Mouse (Mus musculus) forebrain, embryonic 14.5 days (tissue): ENCODE measurements around the gene Slc12a8. TPM values are rescaled to one million over a fixed set of nuclear protein-coding genes. Genes with fewer than 3 reads are reported as not detected.
A peak's percentile ranks its signal among the peaks of the same experiment; 100 is the strongest.
"Not testable (repeated sequence)": the region's sequence is repeated elsewhere in the genome, so short reads cannot be mapped to it uniquely, and the experiment has no call there.

Experiments used
- ATAC-seq: fragments of 200-750 bp; cut with Nextera tagmentation; 2 replicates; pipeline ENCODE4 v1.8.0; 2017; ENCODE audit warnings: mild to moderate bottlenecking, moderate library complexity
- DNase-seq: peaks from one replicate; pipeline ENCODE4 v3.0.0-alpha.2; 2015; ENCODE audit warnings: low spot score
- H3K27ac ChIP-seq: fragments of 300-500 bp; sonication (generic); 2 replicates; pipeline ENCODE4 v1.5.1; 2014; ENCODE audit warnings: low read depth, mild to moderate bottlenecking, control low read depth, low read length, moderate library complexity
- H3K27me3 ChIP-seq: fragments of 300-500 bp; sonication (generic); replicated peaks from 2 replicates; pipeline ENCODE4 v1.6.1; 2014; ENCODE audit warnings: low read length, control low read depth, mixed read lengths; ENCODE audit not compliant: control insufficient read depth, insufficient read depth
- H3K36me3 ChIP-seq: fragments of 300-500 bp; sonication (generic); 2 replicates; pipeline ENCODE4 v1.6.1; 2014; ENCODE audit warnings: low read length, control low read depth; ENCODE audit not compliant: control insufficient read depth, insufficient read depth
- H3K4me1 ChIP-seq: fragments of 300-500 bp; sonication (generic); 2 replicates; pipeline ENCODE4 v1.6.1; 2014; ENCODE audit warnings: antibody characterized with exemption, low read length, control low read depth; ENCODE audit not compliant: control insufficient read depth, insufficient read depth
- H3K4me2 ChIP-seq: fragments of 300-500 bp; sonication (generic); 2 replicates; pipeline ENCODE4 v1.6.1; 2014; ENCODE audit warnings: mild to moderate bottlenecking, control low read depth, low read length
- H3K4me3 ChIP-seq: fragments of 300-500 bp; sonication (generic); 2 replicates; pipeline ENCODE4 v1.5.1; 2014; ENCODE audit warnings: low read depth, low read length, control low read depth
- H3K9ac ChIP-seq: fragments of 300-500 bp; sonication (generic); 2 replicates; pipeline ENCODE4 v1.6.1; 2014; ENCODE audit warnings: mild to moderate bottlenecking, low read length, control low read depth, moderate library complexity
- H3K9me3 ChIP-seq: fragments of 300-500 bp; sonication (generic); replicated peaks from 2 replicates; pipeline ENCODE4 v1.6.1; 2016; ENCODE audit warnings: low read length, control low read depth, mixed read lengths; ENCODE audit not compliant: control insufficient read depth
- WGBS: fragments of 180-500 bp; shearing (Covaris S2); extraction: QIAGEN DNeasy Blood & Tissue Kit; methylation state at CpG from one replicate; pipeline ENCODE4 v1.1.7; 2014; 5-methylcytosine and 5-hydroxymethylcytosine counted together
- polyA plus RNA-seq: library from polyadenylated mRNA; unstranded; fragments of >200 nt; fragmentation: Nextera tagmentation; extraction: Ambion mirVana; gene quantifications from 2 replicates; pipeline ENCODE4 v1.2.1, GENCODE M21; 2014

Slc12a8 gene
- polyA plus RNA-seq, 1 experiment from 2014 or later: 0.67 TPM

DNA sequence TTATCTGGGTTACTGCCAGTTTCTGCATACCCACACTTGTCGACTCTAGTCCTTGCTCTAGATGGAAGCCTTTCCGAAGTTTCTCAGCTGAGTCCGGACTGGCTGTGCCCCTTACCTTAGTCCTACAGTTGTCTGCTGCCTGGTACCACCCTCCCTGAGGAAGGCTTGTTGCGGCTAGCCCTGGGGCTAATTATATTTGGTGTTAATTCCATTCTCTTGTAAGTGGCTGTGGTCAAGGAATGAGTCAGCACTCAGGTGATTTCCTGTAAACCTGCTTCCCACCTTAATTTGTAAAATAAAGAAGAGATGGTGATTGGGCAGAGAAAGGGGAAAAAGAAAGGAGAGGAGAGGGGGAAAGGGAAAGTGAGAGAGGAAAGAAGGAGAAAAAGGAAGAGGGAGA is 9.0 kb upstream of the Slc12a8 start:
- Histone ChIP-seq H3K27ac (no peak overlapping the region), H3K36me3 (peaks cover 4% of the 10 kb centered on the region; the same call in 1 of the 2 replicates), H3K9ac (no peak overlapping the region), H3K9me3 (no peaks in the 10 kb centered on the region), H3K4me2 (no peak overlapping the region), H3K4me3 (no peak overlapping the region), H3K27me3 (no peaks in the 10 kb centered on the region), H3K4me1 (no peaks in the 10 kb centered on the region)
- ATAC-seq (no peak), DNase-seq (no peak)
- 86% methylated on average over 4 of the region's 4 CpGs for WGBS

DNA sequence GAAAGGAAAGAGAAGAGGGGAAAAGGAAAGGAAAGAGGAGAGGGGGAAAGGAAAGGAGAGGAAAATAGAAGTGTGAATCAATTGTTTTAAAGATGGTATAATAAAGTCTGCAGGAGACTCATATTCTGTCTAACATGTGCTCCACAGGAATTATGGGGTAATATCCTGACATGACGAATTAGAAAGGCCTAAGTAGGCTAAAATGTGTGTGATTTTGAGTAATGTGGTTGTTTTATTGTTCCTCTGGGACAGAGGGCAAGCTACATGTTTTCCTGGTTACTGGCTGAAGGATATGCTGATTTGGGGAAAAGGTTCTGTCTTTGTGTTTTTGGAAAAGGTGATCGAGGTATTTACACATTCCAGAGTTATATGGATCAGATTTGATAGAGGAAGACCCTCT is 7.9 kb upstream of the Slc12a8 start:
- DNase-seq, ATAC-seq, H3K27ac ChIP-seq, H3K4me1 ChIP-seq, H3K4me2 ChIP-seq, H3K36me3 ChIP-seq, H3K4me3 ChIP-seq, H3K9ac ChIP-seq, H3K9me3 ChIP-seq, H3K27me3 ChIP-seq: not testable (repeated sequence)
- 93% methylated on average over 2 of the region's 2 CpGs for WGBS

DNA sequence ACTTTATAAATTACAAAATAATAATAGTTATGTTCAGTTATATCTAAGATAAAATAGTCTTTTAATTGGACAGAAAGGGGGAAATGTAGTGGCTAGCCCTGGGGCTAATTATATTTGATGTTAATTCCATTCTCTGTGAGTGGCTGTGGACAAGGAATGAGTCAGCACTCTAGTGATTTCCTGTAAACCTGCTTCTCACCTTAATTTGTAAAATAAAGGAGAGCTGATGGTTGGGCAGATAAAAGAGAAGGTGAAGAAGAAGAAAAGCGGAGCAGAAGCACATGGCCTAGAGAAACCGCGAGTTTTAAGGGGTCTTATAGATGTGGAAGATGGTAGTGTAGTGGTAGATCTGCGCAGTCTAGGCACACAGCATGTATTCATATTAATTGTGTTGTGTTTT is 6.3 kb upstream of the Slc12a8 start:
- not testable (repeated sequence) for H3K36me3 ChIP-seq, DNase-seq, H3K4me3 ChIP-seq, H3K9ac ChIP-seq, H3K4me1 ChIP-seq, H3K27me3 ChIP-seq, ATAC-seq, H3K9me3 ChIP-seq, H3K4me2 ChIP-seq, H3K27ac ChIP-seq
- 91% methylated on average over 4 of the region's 4 CpGs for WGBS

DNA sequence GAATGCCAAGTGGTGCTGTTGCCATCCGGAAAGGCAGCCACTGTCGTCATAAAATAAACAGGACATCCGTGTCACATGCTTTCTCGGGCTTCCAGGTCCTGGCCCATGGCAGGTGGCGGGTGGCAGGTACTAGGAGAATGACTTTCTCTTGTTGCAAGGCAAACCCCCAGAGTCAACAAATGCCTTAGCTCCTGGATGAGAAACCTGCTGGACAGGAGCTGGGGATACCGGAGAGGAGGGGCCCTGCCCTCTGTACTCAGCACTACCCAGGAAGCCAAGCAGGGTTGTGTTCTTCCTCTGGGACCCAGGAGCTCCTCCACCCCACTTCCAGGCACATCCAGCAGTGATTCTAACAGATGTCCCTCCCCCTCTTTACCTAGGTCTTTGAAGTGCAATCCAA is 4.6 kb upstream of the Slc12a8 start:
- DNase-seq: no peak
- H3K4me2 ChIP-seq: no peak overlapping the region

DNA sequence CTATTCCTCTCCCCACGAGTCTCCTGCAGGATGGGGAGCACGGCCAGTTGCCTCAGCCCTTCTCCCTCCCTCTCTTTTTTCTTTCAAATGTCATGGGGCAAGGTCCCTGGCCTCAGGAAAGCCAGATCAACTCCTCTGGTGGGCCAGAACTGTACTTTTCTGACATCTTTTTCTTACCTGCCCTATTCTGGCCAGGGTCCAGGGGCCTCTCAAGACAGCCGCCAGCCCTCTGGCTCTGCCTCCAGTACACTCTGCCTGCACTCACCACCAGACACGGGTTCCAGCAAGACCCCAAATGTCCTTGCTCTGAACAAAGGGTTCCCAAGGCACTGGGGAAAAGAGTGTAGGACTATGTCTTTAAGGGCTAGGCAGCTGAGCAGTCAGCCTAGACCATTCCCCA is 499 bp downstream of the Slc12a8 start:
- DNase-seq (no peak), ATAC-seq (peak; percentile 35; the same call in 1 of the 2 replicates)
- Histone ChIP-seq H3K9me3 (no peaks in the 10 kb centered on the region), H3K4me3 (no peak overlapping the region; the same call in 1 of the 2 replicates), H3K9ac (peak overlapping the region; percentile 63; the same call in 1 of the 2 replicates), H3K4me2 (peak overlapping the region; percentile 80), H3K27ac (no peak overlapping the region), H3K4me1 (peaks cover 8% of the 10 kb centered on the region), H3K27me3 (no peaks in the 10 kb centered on the region), H3K36me3 (no peaks in the 10 kb centered on the region)
- 9% methylated on average over 4 of the region's 4 CpGs for WGBS

More for the DNA sequence above, 4.6 kb upstream of the Slc12a8 start:
- Histone ChIP-seq H3K36me3 (no peaks in the 10 kb centered on the region), H3K4me1 (peaks cover 8% of the 10 kb centered on the region), H3K9ac (no peak overlapping the region), H3K27me3 (no peaks in the 10 kb centered on the region), H3K9me3 (no peaks in the 10 kb centered on the region), H3K27ac (no peak overlapping the region), H3K4me3 (no peak overlapping the region)
- 88% methylated on average over 6 of the region's 6 CpGs for WGBS
- no peak for ATAC-seq

DNA sequence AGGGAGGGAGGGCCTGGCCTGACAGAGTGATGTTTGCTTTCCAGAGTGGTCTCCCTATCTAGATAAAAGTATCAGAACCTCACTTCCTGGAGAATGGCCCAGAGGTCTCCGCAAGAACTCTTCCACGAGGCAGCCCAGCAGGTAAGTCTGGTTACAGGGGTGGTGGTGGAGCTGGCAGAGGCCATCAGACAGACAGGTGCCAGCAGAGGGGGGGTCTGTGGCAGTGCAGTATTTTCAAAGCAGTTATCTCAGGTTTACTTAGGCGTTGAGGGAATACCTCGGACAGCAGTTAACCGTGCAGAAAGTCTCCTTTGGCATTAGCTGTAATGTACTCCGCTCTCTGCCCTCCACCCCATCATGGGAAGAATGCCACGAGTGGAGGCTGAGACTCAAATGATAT is 1.1 kb downstream of the Slc12a8 start:
- WGBS: 85% methylated on average over 7 of the region's 7 CpGs
- DNase-seq: no peak
- no peak overlapping the region for H3K4me2 ChIP-seq
- H3K27ac ChIP-seq: no peak overlapping the region
- H3K9ac ChIP-seq: no peak overlapping the region
- no peaks in the 10 kb centered on the region for H3K36me3 ChIP-seq
- H3K9me3 ChIP-seq: no peaks in the 10 kb centered on the region
- peaks cover 8% of the 10 kb centered on the region for H3K4me1 ChIP-seq
- no peak for ATAC-seq
- no peaks in the 10 kb centered on the region for H3K27me3 ChIP-seq
- H3K4me3 ChIP-seq: no peak overlapping the region

DNA sequence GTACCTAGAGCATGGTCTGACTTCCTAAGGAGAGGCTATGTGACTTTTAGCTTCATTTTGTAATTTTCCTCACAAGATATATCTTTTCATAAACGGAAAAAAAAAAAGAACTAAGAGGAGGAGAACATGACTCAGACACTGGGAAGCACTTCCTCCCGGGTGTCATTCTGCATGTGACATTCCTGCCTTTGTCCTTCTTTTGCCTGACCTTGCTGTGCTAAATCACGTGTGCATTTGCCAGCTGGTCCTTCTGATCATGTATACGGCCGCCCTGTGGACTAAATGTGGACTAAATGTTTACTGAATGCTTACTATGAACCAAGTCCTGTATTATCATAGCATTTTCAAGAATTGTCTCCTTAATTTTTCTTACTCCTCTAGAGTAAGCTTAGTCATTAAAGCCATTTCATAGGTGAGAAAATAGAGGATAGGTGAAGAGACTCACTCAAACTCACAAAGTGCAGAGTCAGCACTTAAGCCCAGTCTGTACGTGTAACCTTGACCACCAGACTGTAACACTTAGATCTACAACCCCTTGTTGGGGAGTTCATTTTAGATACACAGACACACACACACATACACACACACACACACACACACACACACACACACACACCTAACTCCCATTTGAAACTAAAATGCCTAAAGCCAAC is 2.9 kb downstream of the Slc12a8 start:
- Histone ChIP-seq H3K4me1 (peaks cover 8% of the 10 kb centered on the region), H3K27ac (no peak overlapping the region), H3K36me3 (no peaks in the 10 kb centered on the region), H3K4me2 (no peak overlapping the region), H3K9me3 (no peaks in the 10 kb centered on the region), H3K27me3 (no peaks in the 10 kb centered on the region), H3K4me3 (no peak overlapping the region), H3K9ac (no peak overlapping the region)
- ATAC-seq (no peak), DNase-seq (no peak)
- 77% methylated on average over 6 of the region's 6 CpGs for WGBS

DNA sequence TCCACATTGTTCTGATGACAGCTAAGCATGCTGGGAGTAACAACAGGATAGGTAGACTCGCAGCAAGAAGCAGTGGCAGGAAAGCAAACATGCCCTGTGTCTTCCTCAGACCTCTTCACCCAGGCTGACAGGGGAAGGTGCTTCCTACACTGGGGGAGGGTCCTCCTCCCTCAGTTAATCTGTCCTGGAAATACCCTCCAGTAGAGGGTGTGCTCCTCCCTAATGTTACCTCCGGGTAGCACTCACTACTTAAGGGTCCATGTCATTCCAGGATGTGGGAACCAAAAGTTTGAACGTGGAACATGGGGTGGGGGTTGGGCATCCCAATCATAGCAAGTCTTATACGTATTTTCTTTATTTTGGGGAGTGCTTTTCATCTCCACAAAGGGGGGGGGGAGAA is 5.4 kb downstream of the Slc12a8 start:
- H3K9ac ChIP-seq: no peak overlapping the region
- 68% methylated on average over 4 of the region's 4 CpGs for whole genome bisulfite sequencing
- no peaks in the 10 kb centered on the region for H3K27me3 ChIP-seq
- H3K4me3 ChIP-seq: no peak overlapping the region
- DNase-seq: no peak
- ATAC-seq: no peak
- H3K4me2 ChIP-seq: no peak overlapping the region
- H3K9me3 ChIP-seq: no peaks in the 10 kb centered on the region
- no peaks in the 10 kb centered on the region for H3K36me3 ChIP-seq
- H3K27ac ChIP-seq: no peak overlapping the region
- H3K4me1 ChIP-seq: peaks cover 1% of the 10 kb centered on the region

DNA sequence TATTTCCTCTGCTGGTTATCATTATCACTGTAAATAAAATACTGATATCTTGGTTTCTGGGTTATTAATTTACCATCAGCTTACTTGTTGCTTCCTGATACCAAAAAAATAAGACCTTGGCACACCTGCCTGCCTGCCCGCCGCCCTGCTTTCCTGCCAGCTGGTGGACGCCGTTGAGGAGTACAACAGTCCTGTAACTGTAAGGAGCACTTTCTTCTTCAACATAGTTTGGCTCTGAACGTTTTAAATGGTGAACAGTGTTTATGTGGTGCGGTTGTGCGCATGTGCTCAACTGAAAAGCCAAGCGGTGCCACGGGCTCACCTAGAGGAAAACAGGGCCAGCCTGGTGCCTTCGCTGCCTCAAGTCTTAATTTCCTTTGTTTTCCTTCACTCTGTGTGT is 6.4 kb downstream of the Slc12a8 start:
- no peak overlapping the region for H3K9ac ChIP-seq
- no peaks in the 10 kb centered on the region; the same call in 1 of the 2 replicates for H3K9me3 ChIP-seq
- H3K4me2 ChIP-seq: no peak overlapping the region
- H3K4me3 ChIP-seq: no peak overlapping the region
- no peak for DNase-seq
- H3K4me1 ChIP-seq: no peaks in the 10 kb centered on the region
- ATAC-seq: no peak
- H3K27ac ChIP-seq: no peak overlapping the region
- H3K36me3 ChIP-seq: no peaks in the 10 kb centered on the region
- 58% methylated on average over 10 of the region's 10 CpGs for WGBS
- no peaks in the 10 kb centered on the region for H3K27me3 ChIP-seq
